In the genomic region with DNA sequence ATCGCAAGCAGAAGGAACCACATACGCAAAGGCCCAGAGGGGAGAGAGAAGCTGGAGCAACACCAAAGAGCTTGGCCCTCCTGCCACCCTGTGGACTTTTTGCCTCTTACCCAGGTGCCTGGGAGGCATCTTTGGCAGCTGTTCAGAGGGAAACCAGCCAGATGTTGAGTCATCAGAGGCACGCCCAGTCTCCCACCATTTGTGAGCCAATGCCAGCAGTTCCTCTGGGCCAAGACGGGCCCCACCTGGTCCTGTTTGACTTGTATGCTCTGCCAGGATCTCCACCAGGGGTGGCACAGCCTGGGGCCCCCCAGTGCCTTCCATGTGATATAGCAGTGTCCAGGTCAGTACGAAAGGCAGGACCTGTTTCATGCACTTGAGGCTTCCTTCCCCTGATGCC, we compare ENCODE assay signal across 11 mouse cellular contexts. TPM values are rescaled to one million over a fixed set of nuclear protein-coding genes. Genes with fewer than 3 reads are reported as not detected.
DNase-seq lines count a peak whose midpoint lies in the region; ATAC-seq and TF ChIP-seq lines count a peak whose summit lies in the region.
"Had no signal": no experiment of that assay in that cellular context is flagged by ENCODE, and none has a peak within 500 bp of the region (broad histone marks: within the 10 kb centered on the region; RNA-seq: fewer than 3 reads in every experiment).

No protein-coding gene starts in this region.

- WGBS in intestine, postnatal 0 days, result 81% methylated on average over 5 of the region's 5 CpGs
- WGBS in intestine, embryonic 15.5 days, result 80% methylated on average over 5 of the region's 5 CpGs
- 89% methylated on average over 5 of the region's 5 CpGs for WGBS in forebrain, embryonic 10.5 days

- H3K9ac ChIP-seq in intestine, postnatal 0 days (ENCODE audit: low read depth, low read length), result no peak overlapping the region
- H3K9ac ChIP-seq in intestine, embryonic 15.5 days, result no peak overlapping the region
- H3K9ac ChIP-seq: embryonic facial prominence, embryonic 12.5 days; hindbrain, embryonic 13.5 days; liver, embryonic 14.5 days had no signal

- no peaks in the 10 kb centered on the region for H3K9me3 ChIP-seq in intestine, postnatal 0 days (ENCODE audit: control insufficient read depth)
- no peaks in the 10 kb centered on the region for H3K9me3 ChIP-seq in intestine, embryonic 15.5 days
- H3K9me3 ChIP-seq in forebrain, embryonic 10.5 days, result no peaks in the 10 kb centered on the region
- H3K9me3 ChIP-seq: embryonic facial prominence, embryonic 12.5 days; hindbrain, embryonic 13.5 days had no signal

- H3K4me1 ChIP-seq in intestine, postnatal 0 days (replicated peaks; ENCODE audit: control insufficient read depth, insufficient read depth, low read length), result no peaks in the 10 kb centered on the region
- H3K4me1 ChIP-seq in intestine, embryonic 15.5 days (replicated peaks), result no peaks in the 10 kb centered on the region
- H3K4me1 ChIP-seq in forebrain, embryonic 10.5 days, result no peaks in the 10 kb centered on the region
- H3K4me1 ChIP-seq: embryonic facial prominence, embryonic 12.5 days; hindbrain, embryonic 13.5 days had no signal

- peak; percentile 55 to 56 for DNase-seq in adrenal gland, adult 18-20 months (ENCODE audit: low spot score in 2 of 2)
- DNase-seq in heart, postnatal 36 days, result peak; percentile 35 to 43
- DNase-seq in forebrain, embryonic 10.5 days (ENCODE audit: extremely low spot score, low spot score), result no peak
- DNase-seq in layer of hippocampus, adult 8-10 months (ENCODE audit: low spot score in 2 of 2), result no peak
- DNase-seq in layer of hippocampus, adult 18-20 months (ENCODE audit: low spot score in 2 of 2), result no peak

- H3K36me3 ChIP-seq in intestine, postnatal 0 days (ENCODE audit: control insufficient read depth, insufficient read depth), result no peaks in the 10 kb centered on the region
- no peaks in the 10 kb centered on the region for H3K36me3 ChIP-seq in intestine, embryonic 15.5 days
- no peaks in the 10 kb centered on the region for H3K36me3 ChIP-seq in forebrain, embryonic 10.5 days (replicated peaks)
- H3K36me3 ChIP-seq: embryonic facial prominence, embryonic 12.5 days; hindbrain, embryonic 13.5 days had no signal

- no peak overlapping the region for H3K4me3 ChIP-seq in intestine, postnatal 0 days (ENCODE audit: low read depth, low read length)
- no peak overlapping the region for H3K4me3 ChIP-seq in intestine, embryonic 15.5 days (replicated peaks)
- no peak overlapping the region for H3K4me3 ChIP-seq in forebrain, embryonic 10.5 days
- H3K4me3 ChIP-seq: embryonic facial prominence, embryonic 12.5 days; hindbrain, embryonic 13.5 days had no signal

- ATAC-seq in intestine, postnatal 0 days, result no peak
- ATAC-seq in intestine, embryonic 15.5 days, result no peak
- peak; percentile 37; the same call in 1 of the 2 replicates for ATAC-seq in megakaryocyte-erythroid progenitor cell, adult 5-6 weeks (replicated peaks; ENCODE audit: low FRiP score, low TSS enrichment, poor library complexity, severe bottlenecking)

- no peaks in the 10 kb centered on the region for H3K27me3 ChIP-seq in intestine, postnatal 0 days (replicated peaks; ENCODE audit: control insufficient read depth, insufficient read depth, low read length)
- no peaks in the 10 kb centered on the region for H3K27me3 ChIP-seq in intestine, embryonic 15.5 days (replicated peaks)
- H3K27me3 ChIP-seq in forebrain, embryonic 10.5 days (ENCODE audit: poor library complexity, severe bottlenecking), result no peaks in the 10 kb centered on the region
- H3K27me3 ChIP-seq: embryonic facial prominence, embryonic 12.5 days; hindbrain, embryonic 13.5 days had no signal

- no peak overlapping the region for H3K4me2 ChIP-seq in intestine, postnatal 0 days (replicated peaks; ENCODE audit: low read depth)
- no peak overlapping the region for H3K4me2 ChIP-seq in intestine, embryonic 15.5 days (replicated peaks)
- H3K4me2 ChIP-seq: embryonic facial prominence, embryonic 12.5 days; hindbrain, embryonic 13.5 days had no signal

- no peak overlapping the region for H3K27ac ChIP-seq in intestine, postnatal 0 days (ENCODE audit: low read depth, low read length)
- H3K27ac ChIP-seq in intestine, embryonic 15.5 days, result no peak overlapping the region
- H3K27ac ChIP-seq in forebrain, embryonic 10.5 days, result no peak overlapping the region
- H3K27ac ChIP-seq: embryonic facial prominence, embryonic 12.5 days; hindbrain, embryonic 13.5 days; liver, embryonic 14.5 days had no signal

- intact Hi-C loops in heart, postnatal 36 days (cut with DNase I), result no loop called here

- TF ChIP-seq CTCF in intestine, postnatal 0 days (IDR thresholded peaks at IDR 0.05; ENCODE audit: low read depth), result peak; percentile 18

RNA-seq across cellular contexts. Expression of gene Rbpj, which starts 21.9 kb away (rescaled TPM):
- polyA plus RNA-seq in intestine, postnatal 0 days (2015; fragmentation: Nextera tagmentation; extraction: Ambion mirVana), result 14.2 and 15.0 TPM in 2 replicates
- polyA plus RNA-seq in intestine, embryonic 15.5 days (2015; fragmentation: Nextera tagmentation; extraction: Ambion mirVana), result 24.6 and 27.9 TPM in 2 replicates
- total RNA-seq in adrenal gland, adult 18-20 months (2021), result 10 to 100 TPM; 28.2 to 31.3 TPM
- 10 to 100 TPM; 27.2 to 35.3 TPM for total RNA-seq in heart, postnatal 36 days (2021)
- 34.3 and 45.5 TPM in 2 replicates for total RNA-seq in megakaryocyte-erythroid progenitor cell, adult 5-6 weeks (2014; fragmentation: Nextera tagmentation)
- total RNA-seq in megakaryocyte-erythroid progenitor cell, adult 5-6 weeks (2017), result 28.6 and 31.1 TPM in 2 replicates
- 41.6 and 44.0 TPM in 2 replicates for polyA plus RNA-seq in forebrain, embryonic 10.5 days (2016; fragmentation: Nextera tagmentation; extraction: Ambion mirVana)
- 10 to 100 TPM; 20.9 to 32.8 (median 26.9) TPM for total RNA-seq in layer of hippocampus, adult 8-10 months (2022)
- 10 to 100 TPM; 18.8 to 21.8 TPM for total RNA-seq in layer of hippocampus, adult 18-20 months (2021)

Comparison
In these comparisons a context has a peak if more than half of its experiments do, and no peak if none do; other contexts are left out.
1. DNase-seq: peak in adrenal gland, adult 18-20 months (2 of 2) and heart, postnatal 36 days (2 of 2); none in forebrain, embryonic 10.5 days (single experiment), layer of hippocampus, adult 8-10 months (0 of 2) and layer of hippocampus, adult 18-20 months (0 of 2).